Mouse (Mus musculus): ENCODE data around the gene Dusp27. TPM values are rescaled to one million over a fixed set of nuclear protein-coding genes. Genes with fewer than 3 reads are reported as not detected.

The Dusp27 gene
- polyA plus RNA-seq, 1 experiment from 2014 or later = 14.0 TPM

- DNase-seq (ENCODE audit: low spot score) = no peak
- H3K27ac ChIP-seq (replicated peaks; ENCODE audit: low read depth, low read length) = no peak overlapping the region
- no peak for ATAC-seq (ENCODE audit: low read depth)
These were observed 50.5 kb downstream of the Dusp27 start for GRCm38 (mm10) chr1:166077052-166077735.

GRCm38 (mm10) chr1:166067856-166068440 lies 59.8 kb downstream of the Dusp27 start:
- DNase-seq (ENCODE audit: low spot score) (no peak), ATAC-seq (ENCODE audit: low read depth) (no peak)
- no peak overlapping the region for H3K27ac ChIP-seq (replicated peaks; ENCODE audit: low read depth, low read length)
- no peak overlapping the region for H3K4me2 ChIP-seq (ENCODE audit: low read depth, low read length)
- H3K9ac ChIP-seq (ENCODE audit: low read depth, low read length) = no peak overlapping the region
- WGBS = 72% methylated on average over 2 of the region's 2 CpGs
- H3K36me3 ChIP-seq (ENCODE audit: control insufficient read depth, insufficient read depth, low read length) = no peaks in the 10 kb centered on the region
- H3K4me3 ChIP-seq (ENCODE audit: low read depth, low read length) = no peak overlapping the region
- H3K27me3 ChIP-seq (replicated peaks; ENCODE audit: control insufficient read depth, insufficient read depth, low read length) = no peaks in the 10 kb centered on the region
- no peaks in the 10 kb centered on the region for H3K9me3 ChIP-seq (ENCODE audit: control insufficient read depth, low read length)
- no peaks in the 10 kb centered on the region for H3K4me1 ChIP-seq (ENCODE audit: control insufficient read depth, insufficient read depth, low read length)

More at GRCm38 (mm10) chr1:166077052-166077735, 50.5 kb downstream of the Dusp27 start:
- no peaks in the 10 kb centered on the region for H3K36me3 ChIP-seq (ENCODE audit: control insufficient read depth, insufficient read depth, low read length)
- no peak overlapping the region for H3K4me3 ChIP-seq (ENCODE audit: low read depth, low read length)
- H3K4me2 ChIP-seq (ENCODE audit: low read depth, low read length) = no peak overlapping the region
- H3K27me3 ChIP-seq (replicated peaks; ENCODE audit: control insufficient read depth, insufficient read depth, low read length) = no peaks in the 10 kb centered on the region
- H3K9ac ChIP-seq (ENCODE audit: low read depth, low read length) = no peak overlapping the region
- WGBS = 76% methylated on average over 6 of the region's 6 CpGs
- H3K4me1 ChIP-seq (ENCODE audit: control insufficient read depth, insufficient read depth, low read length) = no peaks in the 10 kb centered on the region
- H3K9me3 ChIP-seq (ENCODE audit: control insufficient read depth, low read length) = no peaks in the 10 kb centered on the region

DNA sequence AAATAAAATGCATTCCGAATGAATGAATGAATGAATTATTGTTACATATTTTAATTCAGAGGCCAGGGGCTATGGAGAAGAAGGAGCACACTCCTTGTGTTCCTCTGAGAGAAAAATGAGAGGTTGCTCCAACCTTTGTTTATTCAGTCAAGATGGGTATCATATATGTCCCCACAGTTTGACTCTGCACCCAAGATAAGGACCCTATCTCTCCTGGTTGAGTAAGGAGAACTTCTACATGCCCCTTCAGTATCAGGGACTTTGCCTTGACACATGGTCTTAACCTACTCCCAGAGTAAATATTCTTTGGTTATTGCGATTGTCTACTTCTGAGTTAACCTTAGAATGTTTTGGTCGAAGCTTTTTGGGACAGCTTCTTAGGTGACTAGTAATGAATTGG lies 63.9 kb downstream of the Dusp27 start:
- Histone ChIP-seq H3K27ac (replicated peaks; ENCODE audit: low read depth, low read length) (no peak overlapping the region), H3K9ac (ENCODE audit: low read depth, low read length) (no peak overlapping the region), H3K9me3 (ENCODE audit: control insufficient read depth, low read length) (no peaks in the 10 kb centered on the region), H3K4me2 (ENCODE audit: low read depth, low read length) (no peak overlapping the region), H3K36me3 (ENCODE audit: control insufficient read depth, insufficient read depth, low read length) (no peaks in the 10 kb centered on the region), H3K4me3 (ENCODE audit: low read depth, low read length) (no peak overlapping the region), H3K4me1 (ENCODE audit: control insufficient read depth, insufficient read depth, low read length) (no peaks in the 10 kb centered on the region), H3K27me3 (replicated peaks; ENCODE audit: control insufficient read depth, insufficient read depth, low read length) (no peaks in the 10 kb centered on the region)
- DNase-seq (ENCODE audit: low spot score) (no peak), ATAC-seq (ENCODE audit: low read depth) (no peak)
- WGBS = 87% methylated on average over 3 of the region's 3 CpGs

DNA sequence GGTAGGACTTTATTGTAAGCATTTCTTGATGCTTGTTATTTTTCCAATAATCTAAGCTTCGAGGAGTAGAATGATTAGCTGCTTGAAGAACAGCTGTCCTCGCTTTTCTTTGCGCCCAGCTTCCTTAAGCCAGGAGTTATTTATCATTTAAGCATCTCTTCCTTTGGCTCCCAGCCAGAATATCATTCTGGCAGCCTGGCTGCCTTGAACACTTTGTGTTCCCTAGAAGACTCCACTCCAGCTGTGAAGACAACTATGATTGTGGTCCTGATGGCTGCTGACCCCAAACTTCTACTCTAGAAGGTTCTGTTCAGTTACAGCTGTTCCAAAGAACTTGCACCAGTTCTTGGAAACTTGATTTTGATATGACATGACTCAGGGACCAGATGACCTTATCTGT lies 66.2 kb downstream of the Dusp27 start:
- DNase-seq (ENCODE audit: low spot score) (no peak), ATAC-seq (ENCODE audit: low read depth) (no peak)
- Histone ChIP-seq H3K4me3 (ENCODE audit: low read depth, low read length) (no peak overlapping the region), H3K9ac (ENCODE audit: low read depth, low read length) (no peak overlapping the region), H3K4me2 (ENCODE audit: low read depth, low read length) (no peak overlapping the region), H3K27ac (replicated peaks; ENCODE audit: low read depth, low read length) (no peak overlapping the region), H3K9me3 (ENCODE audit: control insufficient read depth, low read length) (no peaks in the 10 kb centered on the region), H3K4me1 (ENCODE audit: control insufficient read depth, insufficient read depth, low read length) (no peaks in the 10 kb centered on the region), H3K36me3 (ENCODE audit: control insufficient read depth, insufficient read depth, low read length) (no peaks in the 10 kb centered on the region), H3K27me3 (replicated peaks; ENCODE audit: control insufficient read depth, insufficient read depth, low read length) (no peaks in the 10 kb centered on the region)
- 32% methylated on average over 3 of the region's 3 CpGs for WGBS

DNA sequence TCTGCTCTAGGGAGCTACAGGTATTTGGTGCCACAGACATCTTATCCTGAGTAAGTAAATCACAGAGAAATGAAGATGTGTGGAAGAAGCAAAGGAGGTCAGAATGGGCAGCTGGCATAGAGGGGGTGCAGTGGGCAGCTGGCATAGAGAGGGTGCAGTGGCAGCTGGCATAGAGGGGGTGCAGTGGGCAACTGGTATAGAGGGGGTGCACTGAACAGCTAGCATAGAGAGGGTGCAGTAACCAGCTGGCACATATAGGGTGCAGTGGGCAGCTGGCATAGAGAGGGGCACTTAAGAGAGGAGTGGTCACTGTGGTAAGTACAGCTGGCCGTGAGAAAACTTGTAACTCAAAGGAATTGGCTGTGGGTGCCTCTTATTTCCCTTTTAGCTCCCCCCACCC lies 67.3 kb downstream of the Dusp27 start:
- 54% methylated on average over 1 of the region's 1 CpGs for WGBS
- ATAC-seq (ENCODE audit: low read depth) = no peak
- Histone ChIP-seq H3K36me3 (ENCODE audit: control insufficient read depth, insufficient read depth, low read length) (no peaks in the 10 kb centered on the region), H3K4me2 (ENCODE audit: low read depth, low read length) (no peak overlapping the region), H3K27ac (replicated peaks; ENCODE audit: low read depth, low read length) (no peak overlapping the region), H3K9me3 (ENCODE audit: control insufficient read depth, low read length) (no peaks in the 10 kb centered on the region), H3K27me3 (replicated peaks; ENCODE audit: control insufficient read depth, insufficient read depth, low read length) (peaks cover 5% of the 10 kb centered on the region; the same call in 1 of the 2 replicates), H3K9ac (ENCODE audit: low read depth, low read length) (no peak overlapping the region), H3K4me1 (ENCODE audit: control insufficient read depth, insufficient read depth, low read length) (no peaks in the 10 kb centered on the region), H3K4me3 (ENCODE audit: low read depth, low read length) (no peak overlapping the region)
- no peak for DNase-seq (ENCODE audit: low spot score)

DNA sequence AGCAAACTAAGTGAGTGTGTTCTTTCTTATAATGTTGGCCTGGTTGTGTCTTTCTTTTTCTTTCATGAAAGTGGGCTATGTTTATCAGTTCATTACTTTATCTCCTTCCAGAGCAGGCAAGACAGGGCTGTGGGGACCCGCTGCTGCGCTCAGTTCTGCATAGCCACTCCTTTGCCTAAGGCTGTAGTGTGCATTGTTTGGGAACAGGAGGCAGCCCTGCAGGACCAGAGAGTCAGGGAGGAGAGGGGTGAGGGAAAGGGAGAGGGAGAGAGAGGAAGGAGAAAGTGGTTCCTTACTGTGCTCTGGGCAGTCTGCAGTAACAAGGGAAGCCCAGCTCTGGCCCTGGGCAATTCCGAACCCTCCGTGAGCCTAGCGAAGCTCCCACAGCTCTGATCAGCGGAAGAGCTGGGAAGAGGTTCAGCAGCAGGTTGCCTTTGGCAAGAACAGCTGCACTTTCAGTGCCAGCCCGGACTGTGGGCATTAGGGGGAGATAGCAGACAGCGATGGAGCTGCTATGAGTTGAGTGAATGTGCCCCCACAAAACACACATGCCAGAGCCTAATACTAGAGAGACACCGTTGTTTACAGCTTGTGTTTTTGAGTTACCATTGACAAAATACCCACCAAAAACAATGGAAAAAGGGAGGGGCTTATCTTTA lies 71.5 kb downstream of the Dusp27 start:
- H3K4me1 ChIP-seq (ENCODE audit: control insufficient read depth, insufficient read depth, low read length) = no peaks in the 10 kb centered on the region
- H3K36me3 ChIP-seq (ENCODE audit: control insufficient read depth, insufficient read depth, low read length) = no peaks in the 10 kb centered on the region
- no peak overlapping the region for H3K4me3 ChIP-seq (ENCODE audit: low read depth, low read length)
- H3K9ac ChIP-seq (ENCODE audit: low read depth, low read length) = no peak overlapping the region
- no peaks in the 10 kb centered on the region for H3K9me3 ChIP-seq (ENCODE audit: control insufficient read depth, low read length)
- no peak overlapping the region for H3K27ac ChIP-seq (replicated peaks; ENCODE audit: low read depth, low read length)
- peaks cover 7% of the 10 kb centered on the region; the same call in 1 of the 2 replicates for H3K27me3 ChIP-seq (replicated peaks; ENCODE audit: control insufficient read depth, insufficient read depth, low read length)
- WGBS = 26% methylated on average over 9 of the region's 9 CpGs
- DNase-seq (ENCODE audit: low spot score) (no peak), ATAC-seq (ENCODE audit: low read depth) (no peak)
- no peak overlapping the region for H3K4me2 ChIP-seq (ENCODE audit: low read depth, low read length)

GRCm38 (mm10) chr1:166053285-166053955 lies 74.3 kb downstream of the Dusp27 start:
- ATAC-seq (ENCODE audit: low read depth) (no peak), DNase-seq (ENCODE audit: low spot score) (no peak)
- H3K9me3 ChIP-seq (ENCODE audit: control insufficient read depth, low read length) = no peaks in the 10 kb centered on the region
- no peak overlapping the region for H3K4me2 ChIP-seq (ENCODE audit: low read depth, low read length)
- H3K4me1 ChIP-seq (ENCODE audit: control insufficient read depth, insufficient read depth, low read length) = peaks cover 9% of the 10 kb centered on the region; the same call in 1 of the 2 replicates
- H3K9ac ChIP-seq (ENCODE audit: low read depth, low read length) = no peak overlapping the region
- 48% methylated on average over 10 of the region's 10 CpGs for WGBS
- H3K4me3 ChIP-seq (ENCODE audit: low read depth, low read length) = no peak overlapping the region
- peaks cover 7% of the 10 kb centered on the region; the same call in 1 of the 2 replicates for H3K27me3 ChIP-seq (replicated peaks; ENCODE audit: control insufficient read depth, insufficient read depth, low read length)
- no peak overlapping the region for H3K27ac ChIP-seq (replicated peaks; ENCODE audit: low read depth, low read length)
- H3K36me3 ChIP-seq (ENCODE audit: control insufficient read depth, insufficient read depth, low read length) = no peaks in the 10 kb centered on the region

- Histone ChIP-seq H3K4me2 (ENCODE audit: low read depth, low read length) (peak overlapping the region; percentile 81), H3K27ac (replicated peaks; ENCODE audit: low read depth, low read length) (no peak overlapping the region), H3K27me3 (replicated peaks; ENCODE audit: control insufficient read depth, insufficient read depth, low read length) (0 out of 2 replicates have a peak, but pooled peaks cover 12% of the 10 kb centered on the region), H3K9me3 (ENCODE audit: control insufficient read depth, low read length) (no peaks in the 10 kb centered on the region), H3K4me1 (ENCODE audit: control insufficient read depth, insufficient read depth, low read length) (peaks cover 24% of the 10 kb centered on the region), H3K4me3 (ENCODE audit: low read depth, low read length) (peak overlapping the region; percentile 36), H3K36me3 (ENCODE audit: control insufficient read depth, insufficient read depth, low read length) (no peaks in the 10 kb centered on the region), H3K9ac (ENCODE audit: low read depth, low read length) (no peak overlapping the region)
- WGBS = 14% methylated on average over 11 of the region's 11 CpGs
- no peak for ATAC-seq (ENCODE audit: low read depth)
- DNase-seq (ENCODE audit: low spot score) = peak; percentile 45
These were observed 78.5 kb downstream of the Dusp27 start for GRCm38 (mm10) chr1:166049046-166049827.
